Mouse (Mus musculus) urinary bladder, adult 2 months (tissue): ENCODE results near the gene Ccdc6. TPM values are rescaled to one million over a fixed set of nuclear protein-coding genes. Genes with fewer than 3 reads are reported as not detected.

ENCODE experiments used
- DNase-seq: peaks from one replicate; pipeline ENCODE4 v3.0.0; 2022; ENCODE audit warnings: low spot score
- polyA plus RNA-seq: library from polyadenylated mRNA; depleted of rRNA; stranded (reverse); fragments of >200 nt; gene quantifications from 2 replicates; pipeline ENCODE4 v1.2.3, GENCODE M21; 2012; rRNA removed

Gene Ccdc6
- polyA plus RNA-seq: 37.9 and 45.4 TPM in 2 replicates

DNA sequence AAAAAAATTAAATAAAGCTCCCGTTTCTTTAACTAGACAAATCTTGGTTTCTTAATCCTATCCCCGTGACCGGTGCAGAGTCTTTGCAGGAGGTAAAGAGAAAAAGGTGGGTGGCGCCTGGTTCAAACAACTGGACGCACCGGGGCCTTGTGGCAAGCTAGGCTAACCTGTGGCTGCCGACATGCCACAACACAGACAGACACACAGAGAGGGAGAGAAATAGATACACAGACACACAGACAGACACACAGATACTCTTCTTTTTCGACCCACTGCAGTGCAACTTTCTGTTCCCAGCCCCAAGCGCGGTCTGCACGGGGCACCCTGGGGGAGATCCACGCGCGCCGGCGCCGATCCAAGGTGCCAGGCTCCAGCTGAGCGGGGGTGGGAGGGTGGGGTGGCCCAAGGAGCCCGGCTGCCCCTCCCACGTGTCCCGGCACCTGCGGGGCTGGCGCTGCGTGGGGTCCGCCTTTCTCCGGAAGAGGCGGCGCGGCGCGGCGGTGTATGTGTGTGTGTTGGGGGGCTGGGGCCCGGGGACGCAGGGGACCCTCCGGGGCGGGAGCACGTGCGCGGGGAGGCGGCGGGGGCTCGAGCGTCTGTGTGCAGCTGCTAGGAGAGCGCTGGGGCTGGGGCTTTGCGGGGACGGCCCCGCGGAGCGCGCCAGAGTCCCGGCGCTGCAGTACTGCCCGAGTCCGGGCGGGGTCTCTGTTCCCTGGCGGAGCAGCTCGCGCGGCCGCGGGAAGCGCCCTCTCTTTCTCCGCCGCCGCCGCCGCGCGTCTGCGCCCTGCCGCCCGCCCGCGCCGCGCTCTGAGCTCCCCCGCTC lies at the start of gene Ccdc6:
Gene Ccdc6, plus strand, starts transcription at position 756 of the 823 bp plus-strand sequence.
- peak; percentile 82 for DNase-seq

- no peak for DNase-seq
Measured at GRCm38 (mm10) chr10:70049771-70050170, 47.1 kb upstream of the Ccdc6 start.

- DNase-seq: no peak
Measured at GRCm38 (mm10) chr10:70055291-70055690, 41.6 kb upstream of the Ccdc6 start.

- DNase-seq: no peak
Measured at GRCm38 (mm10) chr10:70057064-70057463, 39.9 kb upstream of the Ccdc6 start.

DNA sequence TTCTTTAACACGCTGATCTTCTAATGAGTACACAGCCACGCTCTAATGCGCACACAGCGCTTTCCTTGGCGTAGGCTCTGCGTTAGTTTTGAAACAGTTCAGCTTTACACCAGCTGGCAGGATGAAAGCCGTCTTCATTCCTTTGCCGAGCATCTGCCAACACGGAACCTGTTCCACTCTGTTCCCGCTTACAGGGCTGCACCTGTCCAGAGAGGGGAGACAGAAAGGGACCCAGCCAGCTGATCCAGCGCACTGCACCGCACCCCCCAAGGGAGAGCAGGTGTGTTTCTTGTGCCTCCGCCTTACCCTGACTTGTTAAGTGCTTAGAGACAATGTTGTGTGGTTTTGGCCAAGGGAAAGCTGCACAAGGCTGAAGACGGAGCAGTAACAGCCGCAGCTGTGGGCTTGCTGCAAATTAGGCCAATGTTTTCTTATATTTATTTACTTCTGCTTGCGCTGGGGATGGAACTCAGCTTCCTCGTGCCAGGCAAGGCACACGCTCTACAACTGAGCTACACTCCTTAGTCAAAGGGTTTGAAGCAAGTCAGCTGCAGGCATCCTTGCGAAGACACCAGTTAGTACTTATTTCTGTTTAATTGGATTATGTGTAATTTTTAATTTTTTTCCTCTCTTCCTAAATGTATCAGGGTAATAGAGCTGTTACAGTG lies 36.8 kb upstream of the Ccdc6 start:
- peak; percentile 23 for DNase-seq

DNA sequence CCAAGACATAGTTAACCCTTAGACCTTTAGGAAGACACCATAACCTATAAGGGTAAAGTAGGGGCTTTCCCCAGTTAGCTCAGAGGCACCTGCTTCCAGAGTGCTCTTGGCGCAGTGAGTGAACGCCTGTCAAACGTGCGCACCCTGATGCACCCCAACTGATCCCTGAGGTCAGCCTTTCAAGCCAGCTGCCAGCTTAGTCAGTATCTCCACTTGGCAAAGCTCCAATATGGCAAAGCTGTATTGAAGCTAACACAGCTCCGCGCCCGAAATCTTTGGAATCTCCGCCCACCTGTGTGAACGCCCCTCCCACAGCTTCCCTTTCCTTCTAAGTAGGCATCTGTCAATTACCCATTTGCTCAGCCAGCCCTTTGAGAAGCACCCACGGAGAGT lies 36.2 kb upstream of the Ccdc6 start:
- DNase-seq: no peak

DNA sequence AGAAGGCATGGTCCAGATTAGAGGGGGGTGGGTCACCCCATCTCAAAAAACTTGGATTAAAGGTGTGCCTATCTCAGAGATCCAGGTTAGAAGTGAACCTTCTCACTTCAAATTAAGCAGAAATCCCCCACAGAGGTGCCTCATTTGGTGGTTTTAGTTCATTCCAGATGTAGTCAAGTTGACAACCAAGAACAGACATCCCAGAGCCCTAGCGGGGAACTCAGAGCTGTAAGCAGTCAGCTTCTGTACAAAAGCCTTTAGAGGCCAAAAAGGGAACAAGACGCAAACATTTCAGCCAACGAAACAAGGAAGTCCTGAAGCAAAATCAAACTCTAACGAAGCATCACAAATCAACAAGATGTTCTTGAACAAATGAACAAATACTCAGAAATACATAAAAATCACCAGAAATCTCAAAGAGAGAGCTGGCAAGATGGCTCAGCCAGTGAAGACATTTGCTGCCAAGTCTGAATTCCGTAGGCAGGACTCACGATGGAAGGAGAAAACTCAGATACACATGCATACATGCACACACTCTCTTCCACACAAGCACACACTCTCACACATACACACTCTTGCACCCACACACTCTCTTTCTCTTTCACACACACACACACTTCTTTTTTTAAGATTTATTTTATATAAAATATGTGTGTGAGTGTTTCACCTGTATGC lies 32.9 kb upstream of the Ccdc6 start:
- DNase-seq: no peak

GRCm38 (mm10) chr10:70065191-70065590 lies 31.7 kb upstream of the Ccdc6 start:
- no peak for DNase-seq

DNA sequence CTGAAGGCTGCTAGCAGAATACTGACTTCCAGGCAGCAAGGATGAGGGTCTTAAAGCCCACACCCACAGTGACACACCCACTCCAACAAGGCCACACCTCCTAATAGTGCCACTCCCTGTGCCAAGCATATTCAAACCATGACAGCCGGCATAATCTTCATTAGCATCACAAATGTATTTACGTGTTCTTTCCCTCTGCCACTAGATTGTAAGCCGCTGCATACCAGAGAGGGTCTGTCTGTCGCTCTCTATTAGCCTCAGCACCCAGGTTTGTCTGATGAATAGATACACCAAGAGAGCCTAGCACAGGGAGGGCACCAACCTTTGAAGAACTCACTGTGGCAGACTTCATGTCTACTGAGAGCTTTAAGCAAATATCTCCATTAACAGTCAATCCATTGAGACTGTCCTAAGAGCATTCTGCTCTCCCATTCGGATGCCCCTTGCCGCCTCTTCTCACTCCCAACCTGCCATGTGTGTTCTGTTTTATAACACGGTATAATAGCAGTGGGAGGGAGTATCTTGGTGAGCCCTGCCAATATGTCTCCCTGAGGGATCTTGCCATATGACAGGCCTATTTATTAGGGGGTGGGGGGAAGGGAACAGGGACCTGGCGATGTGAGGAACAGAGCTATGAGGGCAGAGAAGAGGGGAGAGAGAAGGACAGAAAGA lies 30.3 kb upstream of the Ccdc6 start:
- no peak for DNase-seq

DNA sequence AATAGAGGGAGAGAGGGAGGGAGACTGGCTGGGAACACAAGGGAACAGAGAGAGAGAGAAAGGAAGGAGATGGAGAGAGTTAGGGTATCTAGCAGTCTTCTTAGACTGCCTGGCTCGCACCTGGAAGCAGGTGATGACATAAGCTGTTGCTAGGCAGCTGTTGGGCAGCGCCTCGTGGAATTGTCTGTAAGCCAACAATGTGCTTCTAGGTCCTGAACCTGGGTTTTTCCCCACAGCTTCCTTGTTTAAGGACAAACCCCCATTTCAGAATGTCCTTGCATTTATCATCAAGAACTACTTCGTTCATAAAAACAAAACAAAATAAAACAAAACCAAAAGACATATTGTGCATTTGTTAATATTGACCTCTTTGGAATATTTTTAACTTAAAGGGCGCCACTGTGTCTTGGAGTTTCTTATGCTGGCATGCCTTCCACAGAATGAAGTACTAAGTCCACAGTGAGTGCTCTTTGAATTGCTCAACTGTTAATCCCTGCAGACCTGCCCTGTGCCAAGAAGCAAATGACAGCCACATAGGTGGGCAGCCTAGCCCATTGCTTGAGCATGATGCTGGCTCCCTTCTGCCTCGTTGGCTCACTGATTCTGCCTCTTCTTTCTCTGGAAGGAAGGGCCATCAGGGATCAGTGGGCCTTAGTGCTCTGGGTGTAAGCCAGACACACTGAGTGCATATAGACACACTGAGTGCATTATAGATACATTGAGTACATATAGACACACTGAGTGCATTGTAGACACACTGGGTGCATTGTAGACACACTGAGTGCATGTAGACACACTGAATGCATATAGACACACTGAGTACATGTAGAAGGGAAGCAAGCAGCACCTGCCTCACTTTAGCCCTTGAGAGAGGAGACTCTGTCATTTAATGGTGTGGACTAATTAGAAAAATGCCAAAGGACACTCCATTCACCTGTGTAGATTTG lies 29.5 kb upstream of the Ccdc6 start:
- DNase-seq: no peak

GRCm38 (mm10) chr10:70069321-70069720 lies 27.6 kb upstream of the Ccdc6 start:
- DNase-seq: no peak

- DNase-seq: no peak
Measured at GRCm38 (mm10) chr10:70071334-70071733, 25.6 kb upstream of the Ccdc6 start.

GRCm38 (mm10) chr10:70077452-70077851 lies 19.5 kb upstream of the Ccdc6 start:
- DNase-seq: no peak

GRCm38 (mm10) chr10:70080908-70081307 lies 16.0 kb upstream of the Ccdc6 start:
- DNase-seq: no peak

- DNase-seq: no peak
Measured at GRCm38 (mm10) chr10:70081564-70082175, 15.3 kb upstream of the Ccdc6 start.

GRCm38 (mm10) chr10:70083241-70083640 lies 13.7 kb upstream of the Ccdc6 start:
- DNase-seq: no peak

GRCm38 (mm10) chr10:70085256-70085961 lies 11.5 kb upstream of the Ccdc6 start:
- DNase-seq: no peak

- DNase-seq: no peak
Measured at GRCm38 (mm10) chr10:70088788-70089187, 8.1 kb upstream of the Ccdc6 start.

DNA sequence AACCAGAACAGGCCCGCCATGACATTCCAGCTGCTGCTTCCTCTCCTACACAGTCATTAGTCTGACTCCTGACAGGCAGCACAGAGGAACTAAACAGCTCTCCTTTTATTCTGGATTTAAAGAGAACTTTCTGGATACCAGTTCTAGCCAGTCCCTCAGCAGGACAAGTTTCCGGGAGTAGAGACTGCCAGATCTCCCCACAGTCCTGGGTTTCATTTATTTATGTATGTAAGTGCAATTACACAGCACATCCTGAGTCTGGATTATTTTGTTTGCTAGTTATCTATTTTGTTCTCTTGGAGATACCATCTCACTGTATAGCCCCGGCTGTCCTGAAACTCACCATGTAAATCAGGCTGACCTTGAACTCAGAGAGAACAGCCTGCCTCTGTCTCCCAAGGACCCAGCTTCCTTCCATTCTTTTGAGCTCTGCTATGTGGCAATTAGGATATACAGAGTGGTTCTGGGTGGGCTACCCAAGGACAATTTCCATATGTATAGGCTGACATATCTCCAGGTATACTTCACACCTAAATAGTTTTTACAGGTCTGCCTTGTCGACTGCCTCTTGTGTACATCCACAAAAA lies 5.0 kb upstream of the Ccdc6 start:
- no peak for DNase-seq
